Mouse (Mus musculus) left cerebral cortex, adult 2 months (tissue): ENCODE measurements around the gene Rtraf. TPM values are rescaled to one million over a fixed set of nuclear protein-coding genes. Genes with fewer than 3 reads are reported as not detected.

Experiments
- DNase-seq, 2 experiments: peaks; one replicate each; pipeline ENCODE4 v3.0.0; 2021 to 2022; ENCODE audit warnings: low spot score in 2 of 2, mixed read lengths in 1 of 2; ENCODE audit errors: extremely low spot score in 1 of 2
- H3K27ac ChIP-seq: fragments of 200-600 bp; 2 replicates; pipeline ENCODE4 v1.8.1; 2022
- H3K4me3 ChIP-seq: fragments of 200-600 bp; 2 replicates; pipeline ENCODE4 v1.8.1; 2022
- CTCF ChIP-seq: fragments of 200-600 bp; IDR thresholded peaks from 2 replicates; pipeline ENCODE4 v1.8.1; 2022; ENCODE audit warnings: antibody characterized with exemption, mild to moderate bottlenecking, moderate library complexity
- intact Hi-C: fragments of 180-260 bp; cut with DNase I; formaldehyde crosslinking; loops from one replicate; pipeline ENCODE4 v1.15.1; 2025
- total RNA-seq, 2 experiments: library from RNA; stranded (reverse); gene quantifications; 2 replicates each; pipeline ENCODE4 v1.2.3; 2021

Gene Rtraf
- total RNA-seq, 2 experiments from 2014 or later, result 42.9 to 45.1 TPM

DNA sequence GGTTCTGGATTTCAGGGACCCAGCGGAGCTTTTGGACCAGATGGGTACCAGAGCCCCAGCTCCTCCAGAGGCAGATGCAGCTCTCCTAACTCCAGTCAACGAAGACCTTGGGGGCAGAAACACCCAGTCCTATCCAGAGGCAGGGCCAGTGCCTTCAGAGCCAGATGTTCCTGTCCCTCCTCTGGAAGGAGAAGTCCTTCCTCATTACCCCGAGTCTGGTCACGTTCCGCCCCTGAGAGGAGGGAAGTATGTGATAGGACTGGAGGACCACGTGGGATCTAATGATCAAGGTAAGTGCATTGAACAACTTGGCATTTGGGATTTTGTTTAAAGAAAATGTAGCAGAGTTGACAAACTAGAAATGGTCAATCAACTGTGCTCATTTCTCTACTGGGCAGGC lies 55.0 kb downstream of the Rtraf start:
- intact Hi-C loops, result loop anchor here (5.0 kb wide), 1 partner anchor 49 kb away; no protein-coding TSS in a partner anchor
- Histone ChIP-seq H3K4me3 (no peak overlapping the region), H3K27ac (no peak overlapping the region)
- DNase-seq, result no peak
- no peak for TF ChIP-seq CTCF

DNA sequence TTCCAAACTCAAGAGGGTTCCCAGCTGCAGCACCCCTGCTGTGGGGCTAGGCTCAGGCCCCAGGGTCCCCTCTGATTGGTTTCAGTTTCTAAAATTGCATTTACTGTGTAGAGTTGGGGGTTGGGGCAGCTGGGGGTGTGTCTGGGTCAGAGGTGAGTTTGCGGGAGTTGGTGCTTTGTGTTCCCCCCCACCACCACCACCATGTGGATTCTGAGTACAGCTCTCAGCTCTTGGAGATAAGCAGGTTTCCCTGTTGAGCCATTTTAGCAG lies 57.3 kb downstream of the Rtraf start:
- Histone ChIP-seq H3K27ac (no peak overlapping the region), H3K4me3 (no peak overlapping the region)
- TF ChIP-seq CTCF, result no peak
- no peak for DNase-seq
- intact Hi-C loops, result loop anchor here (5.0 kb wide), 1 partner anchor 51 kb away; no protein-coding TSS in a partner anchor

DNA sequence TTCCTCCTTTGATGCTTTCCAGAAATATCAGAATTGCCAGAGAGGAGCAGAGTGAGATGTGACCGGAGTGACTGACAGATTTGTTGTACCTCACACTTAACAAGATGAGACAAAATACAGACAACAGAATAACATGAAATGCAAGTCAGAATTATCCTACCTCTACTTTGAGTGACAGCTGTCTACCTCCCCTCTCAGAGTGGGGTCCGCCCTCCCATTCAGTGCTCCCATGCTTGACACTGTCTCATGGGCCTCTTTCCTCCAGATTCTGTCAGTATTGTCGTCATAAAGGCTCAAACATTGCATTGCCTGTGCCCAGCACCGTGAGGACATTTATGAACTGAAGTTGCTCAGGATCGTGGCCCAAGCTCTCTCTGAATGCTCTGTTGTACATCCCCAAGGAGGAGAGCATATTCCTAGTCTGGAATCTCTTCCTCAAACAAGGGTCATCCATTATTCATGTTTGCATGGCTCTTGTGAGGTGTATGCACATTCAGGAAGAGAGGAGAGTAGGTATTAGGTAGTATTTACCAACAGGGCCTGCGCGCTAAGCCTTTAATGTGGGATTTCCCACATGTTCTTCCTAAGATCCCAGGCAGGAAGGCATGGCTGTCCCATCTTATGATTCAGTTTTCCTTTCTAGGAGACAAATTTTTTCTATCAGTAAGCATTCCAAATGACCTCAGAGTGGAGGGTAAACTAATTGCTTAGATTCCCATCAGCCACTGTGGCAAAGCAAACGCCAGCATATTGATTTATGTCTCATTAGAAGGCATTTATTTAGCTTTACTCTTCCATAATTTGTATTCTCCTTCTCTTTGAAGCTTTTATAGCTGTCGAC lies 57.9 kb downstream of the Rtraf start:
- DNase-seq, result no peak
- H3K4me3 ChIP-seq, result no peak overlapping the region
- no peak for TF ChIP-seq CTCF
- intact Hi-C loops, result loop anchor here (5.0 kb wide), 1 partner anchor 52 kb away; no protein-coding TSS in a partner anchor
- no peak overlapping the region for H3K27ac ChIP-seq

DNA sequence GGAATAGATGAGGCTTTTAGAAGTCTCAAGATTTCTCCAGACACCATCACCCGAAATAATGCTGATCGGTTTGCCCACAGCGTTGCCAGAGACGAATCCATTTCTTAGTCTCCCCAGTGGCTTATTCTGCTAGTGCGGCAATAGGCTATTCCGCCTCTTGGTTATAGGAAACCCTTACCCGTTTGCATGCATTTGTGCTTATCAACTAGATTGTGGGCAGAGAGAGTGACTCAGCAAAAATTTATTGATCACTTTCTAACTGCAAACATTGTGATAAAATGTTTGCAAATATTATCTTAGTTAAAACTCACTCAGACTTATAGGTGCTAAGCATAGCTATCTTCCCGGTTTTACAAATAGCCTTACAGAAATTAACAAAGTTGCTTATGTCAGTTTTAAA lies 59.3 kb downstream of the Rtraf start:
- intact Hi-C loops, result no loop called here
- Histone ChIP-seq H3K4me3 (no peak overlapping the region), H3K27ac (no peak overlapping the region)
- no peak for TF ChIP-seq CTCF
- no peak for DNase-seq

DNA sequence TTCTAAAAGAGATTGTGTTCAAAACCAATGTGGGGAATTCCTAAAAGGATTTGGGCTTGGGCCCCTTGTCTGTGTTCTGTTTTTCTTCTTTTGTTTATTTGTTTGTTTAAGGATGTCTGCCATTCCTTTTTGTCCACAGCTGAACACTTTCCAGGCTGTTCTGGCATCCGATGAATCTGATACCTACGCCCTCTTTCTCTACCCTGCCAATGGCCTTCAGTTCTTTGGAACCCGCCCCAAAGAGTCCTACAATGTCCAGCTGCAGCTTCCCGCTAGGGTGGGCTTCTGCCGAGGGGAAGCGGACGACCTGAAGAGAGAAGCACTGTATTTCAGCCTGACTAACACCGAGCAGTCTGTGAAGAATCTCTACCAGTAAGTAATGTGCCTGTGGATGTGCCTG lies 60.1 kb downstream of the Rtraf start:
- DNase-seq, result no peak
- intact Hi-C loops, result no loop called here
- TF ChIP-seq CTCF, result no peak
- no peak overlapping the region for H3K4me3 ChIP-seq
- no peak overlapping the region for H3K27ac ChIP-seq

DNA sequence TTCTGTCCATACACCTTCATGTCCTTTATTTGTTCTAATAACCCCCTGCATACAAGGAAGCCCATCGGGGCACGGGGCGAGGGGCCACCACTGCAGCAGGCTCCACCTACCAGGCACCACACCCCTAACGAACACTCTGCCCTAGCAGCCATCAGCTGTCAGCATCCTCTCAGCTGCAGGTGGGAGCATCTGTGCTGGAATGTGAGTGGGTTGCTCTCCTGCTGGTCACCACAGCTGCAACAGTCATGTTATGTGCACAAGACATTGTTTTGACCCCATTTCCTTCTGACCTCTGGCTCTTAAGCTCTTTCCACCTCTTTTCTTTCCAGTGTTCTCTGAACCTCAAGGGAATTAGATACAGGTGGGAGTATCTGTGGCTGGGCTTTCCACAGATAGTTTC lies 61.6 kb downstream of the Rtraf start:
- intact Hi-C loops, result no loop called here
- no peak for DNase-seq
- no peak for TF ChIP-seq CTCF
- Histone ChIP-seq H3K27ac (no peak overlapping the region), H3K4me3 (no peak overlapping the region)

Other genes with a start within 250 kb of the Rtraf start
- 1 to 10 TPM; 2.2 to 4.1 TPM for gene Gm2237, start 238.7 kb downstream of the Rtraf start, total RNA-seq
- not detected for gene Gm5458, start 221.2 kb downstream of the Rtraf start, total RNA-seq
- 1 to 10 TPM; 2.3 to 2.6 TPM for gene Nid2, start 72.6 kb downstream of the Rtraf start, total RNA-seq
- 100 to 1,000 TPM; 195 to 206 TPM for gene Gng2, start 153.8 kb upstream of the Rtraf start, total RNA-seq